Mouse (Mus musculus): Measurements from ENCODE around the gene Gm10334. TPM values are rescaled to one million over a fixed set of nuclear protein-coding genes. Genes with fewer than 3 reads are reported as not detected.

Gm10334 gene
- polyA plus RNA-seq (2021; fragmentation: Nextera tagmentation), result 2.6 and 2.8 TPM in 2 replicates
- long read RNA-seq, experiment 1, partial matches to known transcripts, result 0 of 13 reads
- long read RNA-seq, experiment 1, other reads (novel, unspliced or antisense), result 13 of 13 reads
- long read RNA-seq, experiment 2, partial matches to known transcripts, result 1 of 8 reads
- long read RNA-seq, experiment 2, other reads (novel, unspliced or antisense), result 7 of 8 reads

DNA sequence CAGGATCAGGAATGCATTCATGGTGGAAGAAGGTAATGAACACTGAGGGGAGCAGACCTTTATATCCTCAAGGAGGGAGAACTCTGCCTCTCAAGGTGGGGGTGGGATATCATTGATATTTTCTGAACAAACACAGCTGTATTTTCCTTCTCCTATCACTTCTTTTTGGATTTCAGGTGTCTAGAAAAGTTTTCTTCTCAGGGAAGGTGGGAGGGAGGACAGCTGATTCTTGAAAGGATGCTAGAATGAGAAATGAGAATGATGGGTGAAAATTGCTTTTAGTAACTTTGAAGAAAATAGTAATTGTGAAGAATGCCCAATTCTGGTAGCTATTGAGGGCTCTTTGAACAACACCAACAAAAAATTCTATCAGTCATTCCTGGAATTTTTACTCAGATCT is at the start of gene Gm10334:
TSS of gene Gm10334 (minus strand) at position 101 of the 400 bp plus-strand sequence.

GRCm38 (mm10) chr6:41458632-41459031 is 12.7 kb upstream of the Gm10334 start, which contains the start of gene Prss1:
Gene Prss1, plus strand, starts transcription at chr6:41458932.

Other genes starting within 250 kb of the Gm10334 start
- not detected in 2 replicates for gene Try4, start 143.9 kb downstream of the Gm10334 start, polyA plus RNA-seq (2021; fragmentation: Nextera tagmentation)
- gene Try5, start 129.3 kb downstream of the Gm10334 start, polyA plus RNA-seq (2021; fragmentation: Nextera tagmentation), result not detected in 2 replicates
- not detected in 2 replicates for gene Try10, start 92.0 kb downstream of the Gm10334 start, polyA plus RNA-seq (2021; fragmentation: Nextera tagmentation)
- not detected in 2 replicates for gene Prss3, start 68.5 kb downstream of the Gm10334 start, polyA plus RNA-seq (2021; fragmentation: Nextera tagmentation)
- not detected in 2 replicates for gene Gm5771, start 53.8 kb downstream of the Gm10334 start, polyA plus RNA-seq (2021; fragmentation: Nextera tagmentation)
- not detected in 2 replicates for gene Prss1, start 12.8 kb upstream of the Gm10334 start, polyA plus RNA-seq (2021; fragmentation: Nextera tagmentation)
- not detected in 2 replicates for gene Prss2, start 75.6 kb upstream of the Gm10334 start, polyA plus RNA-seq (2021; fragmentation: Nextera tagmentation)
- 57.2 and 65.4 TPM in 2 replicates for gene Ephb6, start 159.3 kb upstream of the Gm10334 start, polyA plus RNA-seq (2021; fragmentation: Nextera tagmentation)
- 0.61 and 0.71 TPM in 2 replicates for gene Trpv6, start 190.3 kb upstream of the Gm10334 start, polyA plus RNA-seq (2021; fragmentation: Nextera tagmentation)
- not detected in 2 replicates for gene Trpv5, start 234.6 kb upstream of the Gm10334 start, polyA plus RNA-seq (2021; fragmentation: Nextera tagmentation)
- not detected in 2 replicates for gene Llcfc1, start 238.3 kb upstream of the Gm10334 start, polyA plus RNA-seq (2021; fragmentation: Nextera tagmentation)